ENCODE assay signal across 8 mouse cellular contexts in genomic region chr1:151429316-151429715, GRCm38 (mm10). TPM values are rescaled to one million over a fixed set of nuclear protein-coding genes. Genes with fewer than 3 reads are reported as not detected.
DNase-seq lines count a peak whose midpoint lies in the region; ATAC-seq and TF ChIP-seq lines count a peak whose summit lies in the region.

No protein-coding gene starts in this region.

- TF ChIP-seq CTCF in heart, postnatal 0 days (IDR thresholded peaks at IDR 0.05; ENCODE audit: low read depth): no peak

- peaks cover 11% of the 10 kb centered on the region for H3K36me3 ChIP-seq in heart, postnatal 0 days (replicated peaks; ENCODE audit: control insufficient read depth, insufficient read depth, low read length)
- peaks cover 10% of the 10 kb centered on the region for H3K36me3 ChIP-seq in hindbrain, embryonic 13.5 days
- H3K36me3 ChIP-seq in midbrain, embryonic 14.5 days (ENCODE audit: control insufficient read depth, insufficient read depth, low read length): peaks cover 10% of the 10 kb centered on the region

- peak overlapping the region; percentile 72 for H3K4me2 ChIP-seq in heart, postnatal 0 days (ENCODE audit: low read depth, low read length)
- H3K4me2 ChIP-seq in hindbrain, embryonic 13.5 days: peak overlapping the region; percentile 64
- H3K4me2 ChIP-seq in midbrain, embryonic 14.5 days (ENCODE audit: low read length): peak overlapping the region; percentile 72

- H3K27me3 ChIP-seq in heart, postnatal 0 days (ENCODE audit: control insufficient read depth, insufficient read depth, low read length): no peaks in the 10 kb centered on the region
- H3K27me3 ChIP-seq in hindbrain, embryonic 13.5 days: no peaks in the 10 kb centered on the region
- no peaks in the 10 kb centered on the region for H3K27me3 ChIP-seq in midbrain, embryonic 14.5 days (ENCODE audit: control insufficient read depth, insufficient read depth, low read length)

- peak overlapping the region; percentile 92 for H3K9ac ChIP-seq in heart, postnatal 0 days (replicated peaks; ENCODE audit: low read depth, low read length)
- H3K9ac ChIP-seq in hindbrain, embryonic 13.5 days: peak overlapping the region; percentile 92
- H3K9ac ChIP-seq in midbrain, embryonic 14.5 days (replicated peaks; ENCODE audit: low read length): peak overlapping the region; percentile 92

- intact Hi-C loops in heart, postnatal 14 days (cut with DNase I): no loop called here

- no peaks in the 10 kb centered on the region for H3K9me3 ChIP-seq in heart, postnatal 0 days (replicated peaks; ENCODE audit: control insufficient read depth, low read length)
- no peaks in the 10 kb centered on the region for H3K9me3 ChIP-seq in hindbrain, embryonic 13.5 days
- H3K9me3 ChIP-seq in midbrain, embryonic 14.5 days (ENCODE audit: control insufficient read depth, low read length): no peaks in the 10 kb centered on the region

- DNase-seq in heart, postnatal 0 days (ENCODE audit: low spot score): peak; percentile 19
- DNase-seq in heart, postnatal 14 days: no peak
- peak; percentile 34 for DNase-seq in NIH3T3 (ENCODE audit: low read depth)
- peak; percentile 17 for DNase-seq in midbrain, embryonic 14.5 days
- no peak for DNase-seq in right cerebral cortex, adult 2 months (ENCODE audit: low spot score in 2 of 2)
- DNase-seq in spleen, adult 18-20 months: no peak

- 22% methylated on average over 9 of the region's 9 CpGs for WGBS in heart, postnatal 0 days
- 49% methylated on average over 9 of the region's 9 CpGs for WGBS in hindbrain, embryonic 13.5 days
- 48% methylated on average over 9 of the region's 9 CpGs for WGBS in midbrain, embryonic 14.5 days

- no peak for ATAC-seq in heart, postnatal 0 days (ENCODE audit: insufficient read depth, low read depth)
- no peak for ATAC-seq in hindbrain, embryonic 13.5 days (ENCODE audit: low FRiP score)
- ATAC-seq in midbrain, embryonic 14.5 days (ENCODE audit: low FRiP score, low TSS enrichment): no peak
- no peak for ATAC-seq in activated CD4-positive, CD25-positive, alpha-beta regulatory T cell, adult 4 months

- H3K4me1 ChIP-seq in heart, postnatal 0 days (ENCODE audit: control insufficient read depth, insufficient read depth): peaks cover 12% of the 10 kb centered on the region
- peaks cover 24% of the 10 kb centered on the region for H3K4me1 ChIP-seq in hindbrain, embryonic 13.5 days (replicated peaks)
- peaks cover 16% of the 10 kb centered on the region for H3K4me1 ChIP-seq in midbrain, embryonic 14.5 days (ENCODE audit: control insufficient read depth, insufficient read depth, low read length)

- H3K27ac ChIP-seq in heart, postnatal 0 days (ENCODE audit: low read depth): peak overlapping the region; percentile 97
- H3K27ac ChIP-seq in hindbrain, embryonic 13.5 days: peak overlapping the region; percentile 98
- peak overlapping the region; percentile 96 for H3K27ac ChIP-seq in midbrain, embryonic 14.5 days (replicated peaks; ENCODE audit: low read depth, low read length)

- peak overlapping the region; percentile 91 for H3K4me3 ChIP-seq in heart, postnatal 0 days (ENCODE audit: low read depth, low read length)
- H3K4me3 ChIP-seq in hindbrain, embryonic 13.5 days: peak overlapping the region; percentile 79
- peak overlapping the region; percentile 92 for H3K4me3 ChIP-seq in midbrain, embryonic 14.5 days (replicated peaks; ENCODE audit: low read depth, low read length)

- no peak for TF ChIP-seq EP300 in heart, postnatal 0 days (IDR thresholded peaks at IDR 0.05; ENCODE audit: low read depth)

RNA-seq across cellular contexts. Expression of gene Trmt1l, which starts 1.0 kb away (rescaled TPM):
- total RNA-seq in heart, postnatal 0 days (2014; rRNA removed; ENCODE audit: low replicate concordance): 10.7 and 12.7 TPM in 2 replicates
- 24.2 and 26.8 TPM in 2 replicates for polyA plus RNA-seq in heart, postnatal 0 days (2015; fragmentation: Nextera tagmentation; extraction: Ambion mirVana)
- total RNA-seq in heart, postnatal 14 days (2021): 10 to 100 TPM; 19.5 to 22.7 TPM
- 49.9 and 51.3 TPM in 2 replicates for polyA plus RNA-seq in hindbrain, embryonic 13.5 days (2015; fragmentation: Nextera tagmentation; extraction: Ambion mirVana)
- polyA plus RNA-seq in midbrain, embryonic 14.5 days (2014; fragmentation: Nextera tagmentation; extraction: Ambion mirVana): 31.1 and 42.8 TPM in 2 replicates
- polyA plus RNA-seq in activated CD4-positive, CD25-positive, alpha-beta regulatory T cell, adult 4 months (2017; shearing (Covaris generic)): 10 to 100 TPM; 36.8 to 40.3 TPM

RNA-seq across cellular contexts. Expression of gene Swt1, which starts 1.1 kb away (rescaled TPM):
- total RNA-seq in heart, postnatal 0 days (2014; rRNA removed; ENCODE audit: low replicate concordance): 2.9 and 18.1 TPM in 2 replicates
- polyA plus RNA-seq in heart, postnatal 0 days (2015; fragmentation: Nextera tagmentation; extraction: Ambion mirVana): 15.9 TPM in 2 replicates
- total RNA-seq in heart, postnatal 14 days (2021): 10 to 100 TPM; 10.0 to 12.1 TPM
- polyA plus RNA-seq in hindbrain, embryonic 13.5 days (2015; fragmentation: Nextera tagmentation; extraction: Ambion mirVana): 20.6 and 22.7 TPM in 2 replicates
- 19.9 and 20.3 TPM in 2 replicates for polyA plus RNA-seq in midbrain, embryonic 14.5 days (2014; fragmentation: Nextera tagmentation; extraction: Ambion mirVana)
- 10 to 100 TPM; 29.2 to 50.1 TPM for polyA plus RNA-seq in activated CD4-positive, CD25-positive, alpha-beta regulatory T cell, adult 4 months (2017; shearing (Covaris generic))

Comparison
In these comparisons a context has a peak if more than half of its experiments do, and no peak if none do; other contexts are left out.
1. DNase-seq: peak in heart, postnatal 0 days (single experiment), NIH3T3 (single experiment) and midbrain, embryonic 14.5 days (single experiment); none in heart, postnatal 14 days (0 of 2), right cerebral cortex, adult 2 months (0 of 2) and spleen, adult 18-20 months (0 of 2).
2. Peak in every context shown above with its lines, with median percentiles within 50 percentile points of each other: H3K27ac ChIP-seq, H3K4me2 ChIP-seq, H3K4me3 ChIP-seq and H3K9ac ChIP-seq.